Mouse (Mus musculus) heart, embryonic 13.5 days (tissue): Measurements from ENCODE around the gene Metrn. TPM values are rescaled to one million over a fixed set of nuclear protein-coding genes. Genes with fewer than 3 reads are reported as not detected.

Source experiments
- ATAC-seq: fragments of 200-750 bp; cut with Nextera tagmentation; 2 replicates; pipeline ENCODE4 v1.8.0; 2017; ENCODE audit warnings: moderate TSS enrichment; ENCODE audit not compliant: insufficient number of reproducible peaks, low FRiP score, low TSS enrichment; ENCODE audit errors: extremely low read depth
- H3K27ac ChIP-seq: fragments of 300-500 bp; sonication (generic); replicated peaks from 2 replicates; pipeline ENCODE4 v1.5.1; 2015; ENCODE audit warnings: moderate library complexity, mild to moderate bottlenecking, inconsistent platforms
- H3K27me3 ChIP-seq: fragments of 300-500 bp; sonication (generic); replicated peaks from 2 replicates; pipeline ENCODE4 v1.6.1; 2015; ENCODE audit warnings: mild to moderate bottlenecking, inconsistent platforms
- H3K36me3 ChIP-seq: fragments of 300-500 bp; sonication (generic); 2 replicates; pipeline ENCODE4 v1.6.1; 2015; ENCODE audit warnings: mild to moderate bottlenecking, inconsistent platforms
- H3K4me1 ChIP-seq: fragments of 300-500 bp; sonication (generic); 2 replicates; pipeline ENCODE4 v1.6.1; 2015; ENCODE audit warnings: inconsistent platforms
- H3K4me2 ChIP-seq: fragments of 300-500 bp; sonication (generic); 2 replicates; pipeline ENCODE4 v1.6.1; 2015; ENCODE audit warnings: inconsistent platforms, mild to moderate bottlenecking, moderate library complexity
- H3K4me3 ChIP-seq: fragments of 300-500 bp; sonication (generic); 2 replicates; pipeline ENCODE4 v1.5.1; 2015; ENCODE audit warnings: moderate library complexity, mild to moderate bottlenecking, inconsistent platforms
- H3K9ac ChIP-seq: fragments of 300-500 bp; sonication (generic); 2 replicates; pipeline ENCODE4 v1.6.1; 2015; ENCODE audit warnings: inconsistent platforms, mild to moderate bottlenecking, moderate library complexity
- H3K9me3 ChIP-seq: fragments of 300-500 bp; sonication (generic); 2 replicates; pipeline ENCODE4 v1.6.1; 2016; ENCODE audit warnings: inconsistent platforms
- WGBS: fragments of 180-500 bp; shearing (Covaris S2); methylation state at CpG from one replicate; pipeline ENCODE4 v1.1.7; 2015; ENCODE audit warnings: mixed read lengths; 5-methylcytosine and 5-hydroxymethylcytosine counted together
- polyA plus RNA-seq: library from polyadenylated mRNA; unstranded; fragments of >200 nt; fragmentation: Nextera tagmentation; extraction: Ambion mirVana; gene quantifications from 2 replicates; pipeline ENCODE4 v1.2.1, GENCODE M21; 2015

Metrn gene
- polyA plus RNA-seq: 28.1 and 28.9 TPM in 2 replicates

DNA sequence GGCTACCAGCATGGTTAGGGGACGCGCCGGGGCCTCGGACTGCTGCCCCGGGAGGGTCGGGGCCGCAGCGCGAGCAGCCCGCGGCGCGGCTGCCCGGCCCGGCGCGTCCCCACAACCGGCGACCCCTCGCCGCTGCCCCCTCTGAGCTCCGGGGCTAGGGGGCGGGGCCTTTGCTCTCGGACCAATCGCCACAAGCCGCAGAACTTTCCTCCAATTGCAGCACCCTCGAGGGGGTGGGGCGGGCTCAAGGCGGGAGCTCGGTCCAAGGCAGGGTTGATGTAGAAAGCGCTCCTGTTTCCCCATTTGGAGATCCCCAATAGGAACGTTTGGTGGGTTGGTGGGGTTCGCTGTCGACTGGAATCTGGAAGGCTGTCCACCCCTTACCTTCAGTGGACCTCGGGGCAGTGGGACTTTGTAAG is at the start of gene Metrn:
Gene Metrn, minus strand, starts transcription at position 186 of the 419 bp plus-strand sequence.
- Histone ChIP-seq H3K4me2 (peak within 1 kb of the TSS; percentile 97), H3K36me3 (no peaks in the 10 kb centered on the region), H3K27me3 (peaks cover under 1% of the 10 kb centered on the region; the same call in 1 of the 2 replicates), H3K4me3 (peak within 1 kb of the TSS; percentile 77), H3K27ac (no peak within 1 kb of the TSS), H3K4me1 (peaks cover 41% of the 10 kb centered on the region), H3K9ac (peak within 1 kb of the TSS; percentile 85), H3K9me3 (no peaks in the 10 kb centered on the region)
- under 1% methylated on average over 35 of the region's 35 CpGs for WGBS
- no peak for ATAC-seq

DNA sequence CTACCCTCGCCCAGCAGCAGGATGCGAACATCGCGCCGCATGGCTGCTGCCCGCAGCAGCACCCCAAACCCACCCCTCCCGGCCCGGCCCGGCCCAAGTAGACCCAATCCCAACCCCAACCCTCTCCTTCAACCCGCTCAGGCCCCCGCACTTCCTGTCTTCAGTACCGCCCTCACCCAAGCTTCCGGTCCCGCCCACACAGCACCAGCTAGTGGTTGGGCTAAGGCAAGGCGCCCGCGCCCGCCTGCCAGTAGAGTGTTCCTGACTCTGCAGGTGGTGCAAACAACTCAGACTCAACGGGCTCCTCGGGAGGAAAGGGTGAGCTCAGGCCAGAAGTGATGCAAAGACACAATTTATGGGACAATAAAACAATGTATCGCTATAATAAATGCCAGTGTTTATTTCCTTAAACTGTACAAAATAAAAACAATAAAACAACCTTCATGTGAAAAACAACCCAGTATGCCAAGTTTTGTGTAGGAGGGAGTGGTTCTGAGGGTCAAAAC is 47.5 kb upstream of the Metrn start, which contains the start of gene Rhot2:
Gene Rhot2, minus strand, starts transcription at position 456 of the 506 bp plus-strand sequence.
- H3K27me3 ChIP-seq: no peaks in the 10 kb centered on the region
- peak within 1 kb of the TSS; percentile 88 for H3K27ac ChIP-seq
- H3K4me1 ChIP-seq: peaks cover 20% of the 10 kb centered on the region
- peak within 1 kb of the TSS; percentile 88 for H3K4me2 ChIP-seq
- H3K4me3 ChIP-seq: peak within 1 kb of the TSS; percentile 84
- WGBS: 1% methylated on average over 21 of the region's 21 CpGs
- peak within 1 kb of the TSS; percentile 95 for H3K9ac ChIP-seq
- H3K36me3 ChIP-seq: peaks cover 72% of the 10 kb centered on the region
- no peaks in the 10 kb centered on the region for H3K9me3 ChIP-seq
- peak; percentile 86; the same call in 1 of the 2 replicates for ATAC-seq

DNA sequence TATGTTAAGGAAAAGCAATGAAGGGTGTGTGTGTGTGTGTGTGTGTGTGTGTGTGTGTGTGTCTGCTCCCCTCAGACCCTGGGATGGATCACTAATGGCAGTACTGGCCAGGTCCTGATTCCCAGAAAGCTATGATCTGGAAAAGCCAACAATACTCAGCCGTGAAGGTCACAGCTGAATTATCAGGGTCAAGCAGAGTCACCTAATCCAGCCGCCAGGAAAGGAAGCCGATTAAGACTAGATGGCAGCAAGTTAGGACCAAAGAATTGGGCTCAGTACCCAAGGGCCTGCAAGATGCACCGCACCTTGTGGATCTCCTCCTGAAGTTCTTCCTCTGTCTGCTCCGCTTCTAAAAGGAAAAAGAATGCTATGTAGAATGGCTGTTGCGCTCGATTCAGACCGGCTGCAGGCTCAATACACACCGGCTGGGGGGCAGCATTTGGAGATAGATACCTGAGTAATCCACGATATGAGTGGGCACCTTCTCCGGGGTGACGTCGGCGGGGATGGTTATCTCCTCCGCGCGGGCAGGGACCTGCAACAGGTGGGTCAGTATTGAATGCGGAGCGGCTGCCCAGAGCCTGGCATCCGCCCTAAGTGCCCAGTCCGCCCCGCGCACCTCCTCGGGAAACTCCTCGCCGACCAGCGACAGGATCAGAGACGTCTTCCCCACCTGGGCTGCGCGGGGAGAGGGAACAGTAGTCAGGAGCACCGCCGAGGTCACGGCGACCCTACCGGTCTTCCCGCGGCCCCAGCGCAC is 46.9 kb upstream of the Metrn start:
- H3K4me2 ChIP-seq: peak overlapping the region; percentile 88
- peak; percentile 23; the same call in 1 of the 2 replicates for ATAC-seq
- peak overlapping the region; percentile 95 for H3K9ac ChIP-seq
- peaks cover 22% of the 10 kb centered on the region for H3K4me1 ChIP-seq
- peak overlapping the region; percentile 84 for H3K4me3 ChIP-seq
- H3K27ac ChIP-seq: peak overlapping the region; percentile 88
- H3K9me3 ChIP-seq: no peaks in the 10 kb centered on the region
- no peaks in the 10 kb centered on the region for H3K27me3 ChIP-seq
- peaks cover 72% of the 10 kb centered on the region for H3K36me3 ChIP-seq
- 1% methylated on average over 32 of the region's 38 CpGs for WGBS

DNA sequence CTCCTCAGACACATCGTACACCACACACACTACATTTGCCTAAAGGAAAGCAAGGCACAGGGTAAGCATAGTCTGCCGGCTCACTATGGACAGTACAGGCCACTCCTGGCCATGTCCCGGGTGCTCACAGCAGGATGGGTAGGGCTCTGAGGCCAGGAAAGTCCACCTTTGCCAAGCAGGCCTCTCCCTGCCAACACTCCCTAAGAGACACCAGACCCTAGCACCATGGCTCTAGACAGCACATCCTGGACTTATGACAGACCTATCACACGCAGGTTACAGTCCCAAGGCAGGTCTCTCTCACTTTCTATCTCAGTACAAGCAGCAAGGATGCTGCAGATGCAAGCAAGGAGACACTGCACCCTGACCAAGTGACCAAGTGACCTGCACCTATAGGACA is 46.2 kb upstream of the Metrn start:
- Histone ChIP-seq H3K4me2 (peak overlapping the region; percentile 88), H3K27me3 (no peaks in the 10 kb centered on the region), H3K4me1 (peaks cover 23% of the 10 kb centered on the region), H3K36me3 (peaks cover 72% of the 10 kb centered on the region), H3K9ac (peak overlapping the region; percentile 95), H3K9me3 (no peaks in the 10 kb centered on the region), H3K27ac (peak overlapping the region; percentile 88; the same call in 1 of the 2 replicates), H3K4me3 (peak overlapping the region; percentile 84)
- no peak for ATAC-seq
- WGBS: 86% methylated on average over 4 of the region's 4 CpGs

DNA sequence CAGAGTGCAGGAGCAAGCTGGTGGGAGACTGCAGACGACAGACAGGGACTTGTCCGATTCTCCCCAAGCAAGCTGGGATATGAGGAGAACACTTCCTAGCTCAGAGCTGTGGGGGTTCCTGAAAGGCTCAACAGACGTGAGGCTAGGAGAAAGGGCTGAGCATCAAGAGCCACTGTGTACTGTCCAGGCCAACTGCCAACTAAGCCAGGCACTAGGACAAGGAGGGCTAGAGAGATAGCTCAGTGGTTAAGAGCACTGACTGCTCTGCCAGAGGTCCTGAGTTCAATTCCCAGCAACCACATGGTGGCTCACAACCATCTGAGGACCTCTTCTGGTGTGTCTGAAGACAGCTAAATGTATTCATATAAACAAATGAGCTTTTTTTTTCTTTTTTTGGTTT is 45.6 kb upstream of the Metrn start:
- peaks cover 29% of the 10 kb centered on the region for H3K4me1 ChIP-seq
- H3K27me3 ChIP-seq: no peaks in the 10 kb centered on the region
- H3K9ac ChIP-seq: no peak overlapping the region
- H3K4me2 ChIP-seq: no peak overlapping the region
- WGBS: 80% methylated on average over 3 of the region's 3 CpGs
- no peak overlapping the region for H3K27ac ChIP-seq
- peaks cover 72% of the 10 kb centered on the region for H3K36me3 ChIP-seq
- ATAC-seq: no peak
- H3K9me3 ChIP-seq: no peaks in the 10 kb centered on the region
- H3K4me3 ChIP-seq: no peak overlapping the region

DNA sequence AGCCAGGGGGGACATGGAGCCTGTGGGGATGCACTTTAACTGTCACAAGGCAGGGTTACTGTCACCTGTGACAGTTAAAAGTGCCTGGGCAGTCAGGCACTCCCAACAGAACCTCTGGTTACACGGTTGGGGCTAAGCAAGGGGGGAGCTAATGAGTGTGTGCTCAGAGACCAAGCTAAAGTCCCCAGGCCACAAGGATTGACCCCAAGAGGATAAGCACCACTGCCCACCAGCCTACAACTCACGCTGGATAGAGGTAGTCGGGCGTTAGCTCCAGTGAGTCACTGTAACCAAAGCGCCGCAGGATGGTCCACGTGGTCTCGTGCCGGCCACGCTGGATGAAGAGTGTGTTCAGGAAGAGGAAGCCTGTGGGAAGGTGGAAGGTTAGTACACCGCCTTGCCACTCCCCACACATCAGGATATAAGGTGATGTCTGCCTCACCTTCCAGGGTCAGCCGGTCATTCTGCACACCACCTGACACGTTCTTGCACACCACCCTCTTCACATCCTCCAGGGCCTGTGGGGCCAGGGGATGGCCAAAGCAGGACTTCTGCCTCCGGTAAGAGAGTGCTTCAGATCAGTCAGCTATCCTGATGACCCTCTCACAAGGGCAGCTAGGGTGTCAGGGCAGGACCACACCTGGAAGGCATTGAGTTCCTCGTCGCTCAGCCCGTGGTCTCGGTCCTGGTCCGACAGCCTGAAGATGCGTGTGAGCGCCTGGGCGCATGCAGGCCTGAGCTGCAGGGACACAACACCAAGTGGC is 44.4 kb upstream of the Metrn start, which contains the start of gene Gm20683:
Gene Gm20683, minus strand, starts transcription at position 647 of the 764 bp plus-strand sequence.
- Histone ChIP-seq H3K9ac (no peak within 1 kb of the TSS), H3K27ac (no peak within 1 kb of the TSS), H3K4me1 (peaks cover 41% of the 10 kb centered on the region), H3K4me3 (no peak within 1 kb of the TSS), H3K4me2 (no peak within 1 kb of the TSS), H3K36me3 (peaks cover 63% of the 10 kb centered on the region), H3K9me3 (no peaks in the 10 kb centered on the region), H3K27me3 (no peaks in the 10 kb centered on the region)
- 89% methylated on average over 22 of the region's 22 CpGs for WGBS
- ATAC-seq: no peak

DNA sequence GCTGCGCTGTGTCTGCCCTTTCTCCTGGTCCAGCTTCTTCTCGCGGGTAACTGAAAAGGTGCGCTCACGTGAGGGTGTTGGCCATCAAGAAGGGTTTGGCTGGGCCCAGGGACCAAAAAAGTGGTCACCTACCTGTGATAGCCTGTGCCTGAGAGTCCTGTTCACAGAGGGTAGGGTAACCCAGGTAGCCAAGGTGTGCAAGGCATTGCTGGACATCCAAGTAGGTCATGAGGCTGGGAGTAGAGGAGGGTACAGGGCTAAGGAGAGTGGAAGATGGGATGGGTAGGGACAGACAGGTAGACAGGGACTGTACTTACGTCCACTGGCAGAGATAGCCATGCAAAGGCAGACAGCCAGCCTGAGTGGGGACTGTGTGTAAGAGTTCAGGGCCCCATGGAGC is 43.6 kb upstream of the Metrn start:
- no peak for ATAC-seq
- Histone ChIP-seq H3K4me3 (no peak overlapping the region), H3K27me3 (no peaks in the 10 kb centered on the region), H3K4me2 (no peak overlapping the region), H3K27ac (no peak overlapping the region), H3K4me1 (peaks cover 49% of the 10 kb centered on the region), H3K36me3 (peaks cover 62% of the 10 kb centered on the region), H3K9me3 (no peaks in the 10 kb centered on the region), H3K9ac (no peak overlapping the region)
- WGBS: 95% methylated on average over 6 of the region's 6 CpGs

DNA sequence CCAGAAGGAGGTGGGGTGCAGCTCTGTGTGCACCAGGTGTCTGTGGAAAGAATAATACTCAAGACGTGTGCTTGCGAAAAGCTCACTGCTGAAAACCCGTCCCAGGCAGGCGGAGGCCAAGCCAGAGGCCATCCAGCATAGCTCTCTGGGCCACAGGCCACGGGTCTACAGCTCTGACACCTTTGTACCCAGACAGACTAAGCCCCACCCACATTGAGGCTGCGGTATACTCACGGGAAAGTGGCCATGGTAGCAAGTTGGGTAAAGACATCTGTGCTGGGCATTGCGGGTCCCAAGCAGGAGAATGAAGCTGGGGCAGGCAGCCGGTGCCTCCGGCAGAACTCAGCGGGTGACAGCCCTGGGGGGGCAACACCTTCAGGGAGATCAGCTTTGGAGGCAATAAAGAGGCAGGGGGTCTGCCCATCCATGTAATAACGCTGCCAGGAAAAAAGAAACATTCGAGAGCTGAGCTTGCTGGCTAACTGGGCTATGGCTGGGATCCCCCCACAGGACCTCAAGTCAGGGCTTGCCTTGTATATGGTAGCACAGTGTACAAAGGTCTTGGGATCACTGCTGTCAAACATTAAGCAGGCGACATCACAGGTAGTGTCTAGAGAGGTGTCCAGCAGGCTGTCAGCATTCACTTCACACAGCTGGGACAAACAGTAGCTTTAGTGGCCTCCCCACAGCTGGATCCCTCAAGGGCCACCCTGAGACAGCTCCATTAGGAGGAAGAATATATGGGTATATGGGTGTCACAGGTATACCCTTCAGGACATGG is 42.7 kb upstream of the Metrn start:
- Histone ChIP-seq H3K27ac (no peak overlapping the region), H3K9me3 (no peaks in the 10 kb centered on the region), H3K36me3 (peaks cover 68% of the 10 kb centered on the region), H3K27me3 (no peaks in the 10 kb centered on the region), H3K4me1 (peaks cover 53% of the 10 kb centered on the region), H3K4me2 (no peak overlapping the region), H3K4me3 (no peak overlapping the region), H3K9ac (no peak overlapping the region)
- no peak for ATAC-seq
- WGBS: 82% methylated on average over 14 of the region's 14 CpGs

DNA sequence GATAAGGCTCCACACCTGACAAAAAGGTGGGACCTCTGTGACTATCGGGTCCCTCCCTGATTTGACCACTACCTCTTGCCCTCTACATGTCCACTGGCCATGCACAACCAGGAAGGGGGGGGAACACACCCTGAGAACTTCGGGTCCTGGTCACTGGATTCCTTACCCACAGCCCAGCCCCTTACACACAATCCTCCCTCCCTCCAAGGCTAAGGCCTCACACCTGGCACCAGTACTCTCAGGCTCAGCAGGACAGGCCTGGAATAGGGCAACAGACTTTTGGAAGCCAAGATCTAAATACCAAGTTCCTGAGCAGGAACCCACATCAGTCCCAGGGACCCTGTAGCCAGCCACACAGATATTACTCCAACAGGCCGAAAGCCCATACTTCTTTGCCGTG is 42.0 kb upstream of the Metrn start:
- H3K27ac ChIP-seq: no peak overlapping the region
- no peak overlapping the region for H3K4me3 ChIP-seq
- H3K27me3 ChIP-seq: no peaks in the 10 kb centered on the region
- WGBS: 79% methylated on average over 4 of the region's 4 CpGs
- ATAC-seq: no peak
- H3K4me1 ChIP-seq: peaks cover 58% of the 10 kb centered on the region
- H3K4me2 ChIP-seq: no peak overlapping the region
- H3K9me3 ChIP-seq: no peaks in the 10 kb centered on the region
- 0 out of 2 replicates have a peak overlapping the region, but pooled peaks have one; percentile 5 for H3K9ac ChIP-seq
- H3K36me3 ChIP-seq: peaks cover 71% of the 10 kb centered on the region

DNA sequence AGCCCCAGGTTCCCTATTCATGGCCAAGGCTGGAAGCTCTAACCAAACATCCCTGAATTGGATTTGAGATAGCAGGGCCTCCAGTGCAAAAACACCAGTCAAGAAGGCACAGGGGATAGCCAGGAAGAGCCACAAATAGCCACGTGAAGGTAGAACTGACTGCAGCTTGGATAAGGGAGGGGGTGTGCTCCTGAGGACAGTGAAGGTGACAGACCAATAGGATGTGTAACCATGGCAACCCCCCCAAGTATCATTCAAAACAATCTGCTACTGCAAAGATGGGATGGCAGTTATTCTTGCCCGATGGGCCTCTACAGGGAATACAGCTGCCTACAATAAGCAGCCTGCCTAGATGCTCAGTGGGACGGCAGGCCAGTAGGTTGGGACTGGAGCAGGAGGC is 40.6 kb upstream of the Metrn start:
- Histone ChIP-seq H3K27ac (peak overlapping the region; percentile 74), H3K4me3 (peak overlapping the region; percentile 53; the same call in 1 of the 2 replicates), H3K4me1 (peaks cover 49% of the 10 kb centered on the region), H3K9me3 (no peaks in the 10 kb centered on the region), H3K9ac (peak overlapping the region; percentile 84), H3K36me3 (peaks cover 69% of the 10 kb centered on the region), H3K4me2 (peak overlapping the region; percentile 86), H3K27me3 (no peaks in the 10 kb centered on the region)
- WGBS: 44% methylated on average over 3 of the region's 3 CpGs
- ATAC-seq: no peak
